Mouse (Mus musculus): Measurements from ENCODE around the gene Itprip. TPM values are rescaled to one million over a fixed set of nuclear protein-coding genes. Genes with fewer than 3 reads are reported as not detected.

Gene Itprip
- polyA plus RNA-seq (2014; fragmentation: Illumina TruSeq; extraction: RNeasy Lipid Tissue Mini Kit (QIAGEN cat#74804); ENCODE audit: low replicate concordance): not detected

DNA sequence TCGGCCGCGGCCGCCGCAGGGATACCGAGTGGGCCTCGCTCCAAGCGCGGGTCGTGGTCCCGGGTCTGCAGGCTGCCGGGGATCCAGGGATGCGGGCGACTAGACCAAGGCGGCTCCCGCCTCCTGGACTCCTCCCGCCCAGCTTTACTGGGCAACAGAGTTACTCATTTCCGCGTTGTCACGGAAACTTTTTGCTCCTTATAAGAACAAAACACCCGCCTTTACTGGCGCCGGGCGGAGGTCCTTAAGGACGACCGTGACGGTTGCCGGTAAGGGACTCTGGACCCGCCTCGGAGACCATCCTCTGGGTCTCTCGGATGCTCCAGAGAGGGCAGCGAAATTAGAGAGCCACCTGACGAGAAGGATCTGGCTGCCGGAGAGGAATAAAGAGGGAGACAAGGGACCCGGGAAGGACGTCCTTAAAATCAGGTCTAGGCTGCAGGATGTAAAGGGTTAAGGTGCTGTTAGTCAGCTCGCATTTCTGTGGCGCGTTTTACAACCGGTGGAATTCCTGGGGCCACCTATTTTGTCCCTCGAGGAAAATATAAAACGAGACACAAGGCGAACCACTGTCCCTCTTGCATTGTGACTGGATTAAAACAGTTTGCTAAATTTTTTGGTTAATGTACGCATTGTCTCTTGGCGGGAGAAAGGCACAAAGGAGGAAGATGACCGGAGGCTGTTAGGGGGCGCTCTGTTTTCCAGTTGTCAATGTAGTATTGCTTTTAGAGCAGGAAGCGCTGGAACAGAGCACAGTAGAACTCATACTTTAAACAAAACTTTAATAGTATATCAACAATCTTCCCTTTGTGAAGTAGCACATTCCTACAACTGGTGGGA, at the start of gene Itprip, which contains the start of gene Cfap43:
Gene Itprip (minus strand): TSS at position 174 of the 840 bp plus-strand sequence.
Gene Cfap43 (minus strand): TSS at position 162 of the 840 bp plus-strand sequence.

DNA sequence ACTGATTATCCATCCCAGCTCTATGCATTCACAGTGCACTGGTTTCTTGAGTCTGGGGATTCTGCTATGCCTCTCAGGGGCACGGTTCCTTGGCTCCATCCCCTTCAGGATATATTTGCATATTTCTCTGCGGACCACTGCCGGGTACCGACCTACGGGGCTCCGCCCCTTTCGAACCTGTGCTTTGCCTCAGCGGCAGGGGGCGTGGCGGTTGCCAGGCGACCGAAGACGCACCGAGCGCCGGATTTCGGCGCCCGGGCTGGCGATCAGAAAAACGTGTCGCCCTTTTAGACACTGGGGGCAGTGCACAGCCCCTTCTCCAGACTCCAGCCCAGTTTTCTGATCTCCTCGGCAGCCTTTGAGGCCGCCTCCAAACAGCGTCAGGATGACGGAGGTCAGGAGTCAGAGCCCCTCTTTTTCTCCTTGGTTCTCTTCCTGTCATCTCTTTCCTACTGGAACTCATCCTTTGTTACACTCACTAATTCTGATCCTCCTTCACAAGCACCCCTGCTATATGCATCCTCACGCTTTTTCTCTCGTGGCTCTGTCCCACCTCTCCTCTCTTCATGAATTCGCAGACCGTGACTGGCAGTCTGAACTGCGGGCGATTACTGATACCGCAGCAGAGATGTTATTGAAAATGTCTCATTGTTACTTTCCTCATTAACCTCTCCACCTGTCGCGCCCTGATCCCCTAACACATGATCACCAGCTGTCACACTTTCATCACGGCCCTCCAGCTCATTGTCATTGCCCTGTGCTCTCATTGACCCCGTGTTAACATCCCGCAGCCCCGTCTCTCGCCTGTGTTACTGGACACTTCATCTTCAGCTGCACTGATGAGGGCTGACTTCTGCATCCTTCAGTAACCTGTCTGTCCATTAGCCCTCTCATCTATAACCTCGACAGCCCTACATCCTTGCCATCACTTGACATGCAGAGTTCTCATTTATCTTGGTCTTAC, 18.6 kb upstream of the Itprip start, which contains the start of gene Cfap58:
Gene Cfap58 (plus strand): TSS at position 233 of the 964 bp plus-strand sequence.

DNA sequence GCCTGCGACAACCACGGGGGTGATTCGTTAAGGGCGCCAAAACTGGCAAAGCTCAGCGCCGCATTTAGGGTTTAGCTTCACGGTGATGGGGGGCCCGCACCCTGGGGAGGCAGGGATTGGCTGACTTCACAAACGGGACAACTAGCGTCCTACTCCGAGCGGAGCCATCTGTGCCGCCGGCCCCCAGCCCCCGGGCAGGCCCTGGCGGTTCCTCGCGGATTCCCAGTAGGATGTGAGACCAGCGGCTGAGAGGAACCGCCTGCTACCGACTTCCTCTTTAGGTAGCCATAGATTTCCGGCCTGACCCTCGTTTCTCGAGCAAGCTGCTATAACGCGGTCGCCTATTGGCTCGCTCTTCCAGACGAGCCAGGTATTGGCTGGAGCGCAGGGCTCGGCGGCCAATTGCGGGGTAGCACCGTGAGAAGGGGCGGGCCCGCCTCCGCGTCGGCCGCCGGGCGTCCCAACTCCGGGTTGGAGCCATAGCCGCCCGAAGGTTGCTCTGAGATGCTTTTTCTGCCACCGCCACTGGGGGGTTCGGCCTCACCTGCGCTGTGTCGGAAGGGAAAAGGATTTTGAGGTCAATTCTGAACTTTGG, 53.6 kb downstream of the Itprip start, which contains the start of gene Gsto2:
Gene Gsto2 (plus strand): TSS at position 182 of the 595 bp plus-strand sequence.

DNA sequence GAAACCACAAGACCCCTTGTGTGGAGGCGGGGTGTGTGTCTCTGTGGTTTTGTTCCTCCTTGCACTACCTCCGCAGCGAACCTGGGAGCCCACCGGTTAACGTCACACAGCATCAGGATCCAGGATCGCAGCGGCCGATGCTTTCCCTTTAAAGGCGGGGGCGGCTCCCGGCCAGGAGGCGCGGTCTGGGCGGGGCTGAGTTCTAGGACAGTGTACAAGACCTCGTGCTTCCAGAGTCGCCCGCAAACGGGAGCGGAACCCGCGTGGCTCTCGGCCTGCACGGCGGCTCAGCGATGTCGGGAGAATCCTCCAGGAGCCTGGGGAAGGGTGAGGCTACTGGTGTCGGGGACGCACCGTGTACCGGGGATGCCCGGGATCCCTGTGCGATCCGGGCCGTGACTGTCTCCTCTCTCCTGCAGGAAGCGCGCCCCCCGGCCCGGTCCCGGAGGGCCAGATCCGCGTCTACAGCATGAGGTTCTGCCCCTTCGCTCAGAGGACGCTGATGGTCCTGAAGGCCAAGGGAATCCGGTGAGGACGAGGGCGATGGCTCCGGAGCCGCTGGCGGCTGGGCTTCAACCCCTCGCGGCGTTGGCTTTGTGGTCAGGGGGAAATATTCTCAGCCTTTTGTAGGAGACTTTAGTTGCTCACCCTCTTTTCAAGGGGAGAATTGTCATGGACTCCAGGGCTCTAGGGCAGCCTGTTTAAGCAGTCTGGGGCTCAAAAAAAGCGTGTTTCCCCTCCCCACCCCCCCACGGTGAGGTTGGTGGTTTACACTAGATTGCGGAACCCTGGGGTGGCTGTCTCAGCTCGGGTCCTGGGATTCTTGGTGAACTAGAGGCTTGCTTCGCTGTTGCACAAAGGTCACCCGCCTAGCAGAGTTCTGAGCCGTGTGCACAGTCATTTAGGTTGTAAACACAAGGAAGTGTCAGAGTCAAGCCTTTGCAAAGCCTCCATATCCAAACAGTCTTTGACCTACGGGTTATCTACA, 64.0 kb downstream of the Itprip start, which contains the start of gene Gsto1:
Gene Gsto1 (plus strand): TSS at position 175 of the 988 bp plus-strand sequence.

Other genes starting within 250 kb of the Itprip start
- 0.07 TPM for gene Col17a1, start 227.2 kb downstream of the Itprip start, polyA plus RNA-seq (2014; fragmentation: Illumina TruSeq; extraction: RNeasy Lipid Tissue Mini Kit (QIAGEN cat#74804); ENCODE audit: low replicate concordance)
- 164 TPM for gene Sfr1, start 187.6 kb downstream of the Itprip start, polyA plus RNA-seq (2014; fragmentation: Illumina TruSeq; extraction: RNeasy Lipid Tissue Mini Kit (QIAGEN cat#74804); ENCODE audit: low replicate concordance)
- gene Gsto1, start 64.3 kb downstream of the Itprip start, polyA plus RNA-seq (2014; fragmentation: Illumina TruSeq; extraction: RNeasy Lipid Tissue Mini Kit (QIAGEN cat#74804); ENCODE audit: low replicate concordance): 968 TPM
- not detected for gene Gsto2, start 53.8 kb downstream of the Itprip start, polyA plus RNA-seq (2014; fragmentation: Illumina TruSeq; extraction: RNeasy Lipid Tissue Mini Kit (QIAGEN cat#74804); ENCODE audit: low replicate concordance)
- 0.48 TPM for gene Cfap43, start within 50 bp of the Itprip start, polyA plus RNA-seq (2014; fragmentation: Illumina TruSeq; extraction: RNeasy Lipid Tissue Mini Kit (QIAGEN cat#74804); ENCODE audit: low replicate concordance)
- not detected for gene Cfap58, start 18.4 kb upstream of the Itprip start, polyA plus RNA-seq (2014; fragmentation: Illumina TruSeq; extraction: RNeasy Lipid Tissue Mini Kit (QIAGEN cat#74804); ENCODE audit: low replicate concordance)